Mouse (Mus musculus) layer of hippocampus, adult 9-11 months (tissue): ENCODE measurements at regions not wholly inside any gene's neighbourhood (a gene's known extent, or its start where the extent isn't known, plus 50 kb on each side); places are given as distances from the start of the nearest gene placed in this dataset.
"Not testable (repeated sequence)": the region's sequence is repeated elsewhere in the genome, so short reads cannot be mapped to it uniquely, and the experiment has no call there.

Experiments
- DNase-seq: peaks from one replicate; pipeline ENCODE4 v3.0.0; 2022

- no peak for DNase-seq
Observed at GRCm38 (mm10) chr10:33027055-33027454, 53.3 kb upstream of the Trdn start.

- no peak for DNase-seq
Observed at GRCm38 (mm10) chr10:33022254-33022653, 58.1 kb upstream of the Trdn start.

GRCm38 (mm10) chr10:32984727-32985587, 94.7 kb upstream of the Nkain2 start:
- no peak for DNase-seq

- not testable (repeated sequence) for DNase-seq
Observed at GRCm38 (mm10) chr10:32958286-32959043, 68.2 kb upstream of the Nkain2 start.

- not testable (repeated sequence) for DNase-seq
Observed at GRCm38 (mm10) chr10:32957476-32957875, 67.2 kb upstream of the Nkain2 start.

- not testable (repeated sequence) for DNase-seq
Observed at GRCm38 (mm10) chr10:32953771-32954170, 63.5 kb upstream of the Nkain2 start.

GRCm38 (mm10) chr10:32952494-32952893, 62.2 kb upstream of the Nkain2 start:
- peak; percentile 16 for DNase-seq

- DNase-seq = no peak
Observed at GRCm38 (mm10) chr10:32943026-32943425, 52.8 kb upstream of the Nkain2 start.
